In genomic region chr5:96161263-96161577, GRCm38 (mm10) we compare ENCODE assay signal across 8 mouse cellular contexts. TPM values are rescaled to one million over a fixed set of nuclear protein-coding genes. Genes with fewer than 3 reads are reported as not detected.
DNase-seq lines count a peak whose midpoint lies in the region; ATAC-seq and TF ChIP-seq lines count a peak whose summit lies in the region.

No protein-coding gene starts in this region.

- no peak for TF ChIP-seq EP300 in CH12.LX (IDR thresholded peaks at IDR 0.05; ENCODE audit: low read length)

- peaks cover 47% of the 10 kb centered on the region for H3K79me2 ChIP-seq in CH12.LX (replicated peaks; ENCODE audit: control insufficient read depth, extremely low read depth, insufficient read depth, poor library complexity, severe bottlenecking)

- no peaks in the 10 kb centered on the region for H3K9me3 ChIP-seq in heart, embryonic 11.5 days (replicated peaks; ENCODE audit: control insufficient read depth, low read length)
- no peaks in the 10 kb centered on the region for H3K9me3 ChIP-seq in CH12.LX (replicated peaks; ENCODE audit: low read length)
- no peaks in the 10 kb centered on the region for H3K9me3 ChIP-seq in forebrain, embryonic 10.5 days
- H3K9me3 ChIP-seq in liver, embryonic 13.5 days (replicated peaks) = no peaks in the 10 kb centered on the region

- dilution Hi-C loops in CH12.LX (cut with MboI; ENCODE audit: extremely low pct_ligation_motif_present, extremely low pct_unique_long_range_greater_than_20kb, low sequenced_read_pairs) = no loop called here

- H3K36me3 ChIP-seq in heart, embryonic 11.5 days (ENCODE audit: control insufficient read depth, insufficient read depth, low read length) = no peaks in the 10 kb centered on the region
- H3K36me3 ChIP-seq in CH12.LX (replicated peaks in 1 of 2; ENCODE audit: control insufficient read depth in 1 of 2, insufficient read depth in 1 of 2, low read length in 1 of 2) = peaks cover 0 to 2% of the 10 kb centered on the region in 2 experiments
- no peaks in the 10 kb centered on the region for H3K36me3 ChIP-seq in forebrain, embryonic 10.5 days (replicated peaks)
- H3K36me3 ChIP-seq in liver, embryonic 13.5 days = no peaks in the 10 kb centered on the region

- H3K27ac ChIP-seq in heart, embryonic 11.5 days (ENCODE audit: low read depth, low read length) = peak overlapping the region; percentile 98
- peak overlapping the region; percentile 93 for H3K27ac ChIP-seq in CH12.LX (ENCODE audit: insufficient read depth, low read depth)
- peak overlapping the region; percentile 99 for H3K27ac ChIP-seq in forebrain, embryonic 10.5 days
- H3K27ac ChIP-seq in liver, embryonic 13.5 days = peak overlapping the region; percentile 95

- H3K4me2 ChIP-seq in heart, embryonic 11.5 days = peak overlapping the region; percentile 82
- H3K4me2 ChIP-seq in CH12.LX (ENCODE audit: insufficient read depth, low read depth, poor library complexity, severe bottlenecking) = no peak overlapping the region
- peak overlapping the region; percentile 99 for H3K4me2 ChIP-seq in liver, embryonic 13.5 days

- H3K27me3 ChIP-seq in heart, embryonic 11.5 days (ENCODE audit: control insufficient read depth, insufficient read depth, low read length) = no peaks in the 10 kb centered on the region
- no peaks in the 10 kb centered on the region for H3K27me3 ChIP-seq in CH12.LX (replicated peaks)
- no peaks in the 10 kb centered on the region for H3K27me3 ChIP-seq in forebrain, embryonic 10.5 days (ENCODE audit: poor library complexity, severe bottlenecking)
- H3K27me3 ChIP-seq in liver, embryonic 13.5 days = no peaks in the 10 kb centered on the region

- H3K9ac ChIP-seq in heart, embryonic 11.5 days (ENCODE audit: low read depth, low read length) = peak overlapping the region; percentile 97
- H3K9ac ChIP-seq in CH12.LX (ENCODE audit: insufficient read depth, low read depth) = peak overlapping the region; percentile 98
- H3K9ac ChIP-seq in liver, embryonic 13.5 days = peak overlapping the region; percentile 92

- H3K4me1 ChIP-seq in heart, embryonic 11.5 days (ENCODE audit: control insufficient read depth, insufficient read depth, low read length) = peaks cover 14% of the 10 kb centered on the region
- H3K4me1 ChIP-seq in CH12.LX (ENCODE audit: control insufficient read depth in 1 of 2, insufficient read depth in 2 of 2) = peaks cover 0 to 26% of the 10 kb centered on the region in 2 experiments; a peak in 2 of 4 replicates
- peaks cover 19% of the 10 kb centered on the region for H3K4me1 ChIP-seq in forebrain, embryonic 10.5 days
- H3K4me1 ChIP-seq in liver, embryonic 13.5 days (replicated peaks) = peaks cover 24% of the 10 kb centered on the region

- H3K4me3 ChIP-seq in heart, embryonic 11.5 days (ENCODE audit: low read depth, low read length) = peak overlapping the region; percentile 96
- H3K4me3 ChIP-seq in CH12.LX (replicated peaks in 1 of 3; ENCODE audit: low read depth in 2 of 3, low read length in 2 of 3, poor library complexity in 1 of 3) = peak overlapping the region; percentile 81 to 96 (median 91)
- peak overlapping the region; percentile 95 for H3K4me3 ChIP-seq in forebrain, embryonic 10.5 days
- peak overlapping the region; percentile 98 for H3K4me3 ChIP-seq in liver, embryonic 13.5 days (replicated peaks)

- TF ChIP-seq POLR2A in CH12.LX (IDR thresholded peaks at IDR 0.05; ENCODE audit: low read depth, low read length) = no peak

- 1% methylated on average over 29 of the region's 45 CpGs for WGBS in heart, embryonic 11.5 days (ENCODE audit: insufficient replicate concordance)
- WGBS in forebrain, embryonic 10.5 days = under 1% methylated on average over 44 of the region's 45 CpGs
- WGBS in liver, embryonic 13.5 days (ENCODE audit: insufficient replicate concordance) = under 1% methylated on average over 40 of the region's 45 CpGs

- no peak for TF ChIP-seq RAD21 in CH12.LX (IDR thresholded peaks at IDR 0.05; ENCODE audit: low read depth, low read length)

- no peak for DNase-seq in heart, adult 9 months (ENCODE audit: low spot score in 2 of 2)
- DNase-seq in CH12.LX (ENCODE audit: extremely low read depth) = no peak
- DNase-seq in forebrain, embryonic 10.5 days (ENCODE audit: extremely low spot score, low spot score) = no peak
- no peak for DNase-seq in liver, embryonic 13.5 days
- no peak for DNase-seq in layer of hippocampus, postnatal 10 days (ENCODE audit: low spot score in 2 of 2)
- DNase-seq in layer of hippocampus, adult 18-20 months (ENCODE audit: low spot score in 2 of 2) = no peak
- no peak for DNase-seq in gastrocnemius, adult 18-20 months (ENCODE audit: low spot score)

- no peak for TF ChIP-seq CTCF in CH12.LX (conservative IDR thresholded peaks at IDR 0.05 in 1 of 2, IDR thresholded peaks at IDR 0.05 in 1 of 2; ENCODE audit: low read depth in 2 of 2, low read length in 2 of 2)

- in situ Hi-C loops in CH12.LX (cut with MboI; ENCODE audit: low pct_ligation_motif_present, low pct_unique_long_range_greater_than_20kb, low sequenced_read_pairs) = no loop called here

- peak; percentile 40; the same call in 1 of the 2 replicates for ATAC-seq in heart, embryonic 11.5 days (replicated peaks; ENCODE audit: insufficient number of reproducible peaks, low FRiP score, low TSS enrichment)
- ATAC-seq in liver, embryonic 13.5 days (ENCODE audit: low read depth) = no peak

TF ChIP-seq in CH12.LX, 34 proteins besides CTCF, POLR2A, EP300 and RAD21:
- TF ChIP-seq HCFC1 (IDR thresholded peaks at IDR 0.05; ENCODE audit: low read depth, low read length) (peak; percentile 25; the same call in 1 of the 2 replicates), TCF12 (IDR thresholded peaks at IDR 0.05; ENCODE audit: low read depth, low read length) (peak; percentile 15; the same call in 1 of the 2 replicates), UBTF (IDR thresholded peaks at IDR 0.05; ENCODE audit: low read depth, low read length) (peak; percentile 79; the same call in 1 of the 2 replicates), CHD2 (IDR thresholded peaks at IDR 0.05; ENCODE audit: low read length) (no peak), BHLHE40 (IDR thresholded peaks at IDR 0.05; ENCODE audit: low read depth, low read length) (peak; percentile 35; the same call in 1 of the 2 replicates), MAZ (IDR thresholded peaks at IDR 0.05; ENCODE audit: low read depth, low read length) (0 out of 2 replicates have a peak, but pooled peaks have one; percentile 49), ELF1 (IDR thresholded peaks at IDR 0.05; ENCODE audit: low read depth, low read length) (0 out of 2 replicates have a peak, but pooled peaks have one; percentile 11), E2F4 (IDR thresholded peaks at IDR 0.05; ENCODE audit: insufficient replicate concordance, low read depth, low read length) (no peak), RCOR1 (conservative IDR thresholded peaks at IDR 0.05; ENCODE audit: low read depth, low read length) (no peak), MXI1 (IDR thresholded peaks at IDR 0.05; ENCODE audit: low read depth, low read length) (peak; percentile 73)

RNA-seq across cellular contexts. Expression of gene Cnot6l, which starts 2.8 kb away (rescaled TPM):
- polyA plus RNA-seq in heart, embryonic 11.5 days (2014; fragmentation: Nextera tagmentation; extraction: Ambion mirVana) = 11.3 and 13.2 TPM in 2 replicates
- total RNA-seq in CH12.LX (2012; rRNA removed) (19.6 and 23.0 TPM in 2 replicates), CH12.LX (2014; rRNA removed) (23.5 and 28.0 TPM in 2 replicates)
- 33.4 and 40.0 TPM in 2 replicates for polyA plus RNA-seq in CH12.LX (2012; ENCODE audit: insufficient read length, low read depth)
- polyA plus RNA-seq in forebrain, embryonic 10.5 days (2016; fragmentation: Nextera tagmentation; extraction: Ambion mirVana) = 8.8 and 10.2 TPM in 2 replicates
- polyA plus RNA-seq in liver, embryonic 13.5 days (2015; fragmentation: Nextera tagmentation; extraction: Ambion mirVana) = 7.5 and 8.7 TPM in 2 replicates
- 10 to 100 TPM; 63.3 to 80.5 TPM for total RNA-seq in layer of hippocampus, postnatal 10 days (2021)
- 10 to 100 TPM; 70.1 to 80.2 TPM for total RNA-seq in layer of hippocampus, adult 18-20 months (2021)
- 10 to 100 TPM; 24.5 to 27.8 TPM for total RNA-seq in gastrocnemius, adult 18-20 months (2021)

RNA-seq across cellular contexts. Expression of gene Mrpl1, which starts 48.1 kb away (rescaled TPM):
- 22.4 and 24.3 TPM in 2 replicates for polyA plus RNA-seq in heart, embryonic 11.5 days (2014; fragmentation: Nextera tagmentation; extraction: Ambion mirVana)
- total RNA-seq in CH12.LX (2012; rRNA removed) = 31.3 and 36.8 TPM in 2 replicates
- 77.6 and 82.2 TPM in 2 replicates for total RNA-seq in CH12.LX (2014; rRNA removed)
- 44.2 and 53.7 TPM in 2 replicates for polyA plus RNA-seq in CH12.LX (2012; ENCODE audit: insufficient read length, low read depth)
- 22.9 and 23.2 TPM in 2 replicates for polyA plus RNA-seq in forebrain, embryonic 10.5 days (2016; fragmentation: Nextera tagmentation; extraction: Ambion mirVana)
- 21.5 and 24.2 TPM in 2 replicates for polyA plus RNA-seq in liver, embryonic 13.5 days (2015; fragmentation: Nextera tagmentation; extraction: Ambion mirVana)
- total RNA-seq in layer of hippocampus, postnatal 10 days (2021) = 10 to 100 TPM; 15.0 to 15.3 TPM
- 10 to 100 TPM; 14.4 to 14.9 TPM for total RNA-seq in layer of hippocampus, adult 18-20 months (2021)
- total RNA-seq in gastrocnemius, adult 18-20 months (2021) = 10 to 100 TPM; 20.7 to 24.9 TPM
